Mouse (Mus musculus) hindbrain, embryonic 15.5 days (tissue): ENCODE measurements around the gene Krtap26-1. TPM values are rescaled to one million over a fixed set of nuclear protein-coding genes. Genes with fewer than 3 reads are reported as not detected.

Source experiments
- ATAC-seq: fragments of 200-750 bp; cut with Nextera tagmentation; 2 replicates; pipeline ENCODE4 v1.8.0; 2017; ENCODE audit warnings: low read depth, moderate number of reproducible peaks, moderate TSS enrichment; ENCODE audit not compliant: low FRiP score
- H3K27ac ChIP-seq: fragments of 300-500 bp; sonication (generic); replicated peaks from 2 replicates; pipeline ENCODE4 v1.5.1; 2015; ENCODE audit warnings: mild to moderate bottlenecking, inconsistent platforms
- H3K27me3 ChIP-seq: fragments of 300-500 bp; sonication (generic); 2 replicates; pipeline ENCODE4 v1.6.1; 2015; ENCODE audit warnings: control low read depth, inconsistent platforms
- H3K36me3 ChIP-seq: fragments of 300-500 bp; sonication (generic); 2 replicates; pipeline ENCODE4 v1.6.1; 2015; ENCODE audit warnings: control low read depth, inconsistent platforms
- H3K4me1 ChIP-seq: fragments of 300-500 bp; sonication (generic); replicated peaks from 2 replicates; pipeline ENCODE4 v1.6.1; 2015; ENCODE audit warnings: control low read depth, inconsistent platforms
- H3K4me2 ChIP-seq: fragments of 300-500 bp; sonication (generic); 2 replicates; pipeline ENCODE4 v1.6.1; 2015; ENCODE audit warnings: moderate library complexity, mild to moderate bottlenecking, inconsistent platforms
- H3K4me3 ChIP-seq: fragments of 300-500 bp; sonication (generic); 2 replicates; pipeline ENCODE4 v1.5.1; 2015; ENCODE audit warnings: mild to moderate bottlenecking, inconsistent platforms
- H3K9ac ChIP-seq: fragments of 300-500 bp; sonication (generic); 2 replicates; pipeline ENCODE4 v1.6.1; 2015; ENCODE audit warnings: inconsistent platforms
- H3K9me3 ChIP-seq: fragments of 300-500 bp; sonication (generic); 2 replicates; pipeline ENCODE4 v1.6.1; 2016; ENCODE audit warnings: control low read depth, inconsistent platforms
- WGBS: fragments of 180-500 bp; shearing (Covaris S2); methylation state at CpG from one replicate; pipeline ENCODE4 v1.1.7; 2015; 5-methylcytosine and 5-hydroxymethylcytosine counted together
- polyA plus RNA-seq: library from polyadenylated mRNA; unstranded; fragments of >200 nt; fragmentation: Nextera tagmentation; extraction: Ambion mirVana; gene quantifications from 2 replicates; pipeline ENCODE4 v1.2.1, GENCODE M21; 2015

The Krtap26-1 gene
- polyA plus RNA-seq, 1 experiment from 2014 or later, result not detected

GRCm38 (mm10) chr16:88612712-88613111, 34.9 kb downstream of the Krtap26-1 start:
- no peaks in the 10 kb centered on the region for H3K27me3 ChIP-seq
- H3K4me3 ChIP-seq, result no peak overlapping the region
- H3K4me2 ChIP-seq, result no peak overlapping the region
- H3K9ac ChIP-seq, result no peak overlapping the region
- no peaks in the 10 kb centered on the region for H3K4me1 ChIP-seq
- no peak overlapping the region for H3K27ac ChIP-seq
- H3K9me3 ChIP-seq, result no peaks in the 10 kb centered on the region
- ATAC-seq, result no peak
- WGBS, result 53% methylated on average over 4 of the region's 4 CpGs
- H3K36me3 ChIP-seq, result no peaks in the 10 kb centered on the region

DNA sequence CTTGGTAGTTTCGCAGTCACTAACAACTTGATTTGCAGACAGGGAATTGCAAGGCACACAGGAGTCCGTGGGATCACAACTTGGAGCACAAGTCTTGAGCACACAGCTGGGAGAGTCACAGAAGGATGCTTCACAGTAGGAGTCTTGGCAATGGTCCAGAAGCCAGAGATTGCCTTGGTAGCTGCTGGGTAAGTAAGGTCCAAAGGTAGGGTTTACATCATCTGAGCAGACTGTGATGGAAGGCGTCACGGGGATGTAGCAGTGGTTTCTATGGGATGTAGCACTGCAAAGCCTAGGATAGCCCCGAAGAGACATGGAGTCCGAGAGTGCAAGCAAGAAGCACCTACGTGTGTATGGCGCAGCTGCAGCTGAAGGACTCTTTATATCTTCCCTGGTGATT, 35.7 kb downstream of the Krtap26-1 start, which contains the start of gene Krtap24-1:
Krtap24-1 (minus strand) TSS at position 358 of the 400 bp plus-strand sequence.
- Histone ChIP-seq H3K36me3 (no peaks in the 10 kb centered on the region), H3K9me3 (no peaks in the 10 kb centered on the region), H3K27ac (no peak within 1 kb of the TSS), H3K4me3 (no peak within 1 kb of the TSS), H3K4me2 (no peak within 1 kb of the TSS), H3K4me1 (no peaks in the 10 kb centered on the region), H3K9ac (no peak within 1 kb of the TSS), H3K27me3 (no peaks in the 10 kb centered on the region)
- ATAC-seq, result no peak
- 90% methylated on average over 8 of the region's 8 CpGs for WGBS

DNA sequence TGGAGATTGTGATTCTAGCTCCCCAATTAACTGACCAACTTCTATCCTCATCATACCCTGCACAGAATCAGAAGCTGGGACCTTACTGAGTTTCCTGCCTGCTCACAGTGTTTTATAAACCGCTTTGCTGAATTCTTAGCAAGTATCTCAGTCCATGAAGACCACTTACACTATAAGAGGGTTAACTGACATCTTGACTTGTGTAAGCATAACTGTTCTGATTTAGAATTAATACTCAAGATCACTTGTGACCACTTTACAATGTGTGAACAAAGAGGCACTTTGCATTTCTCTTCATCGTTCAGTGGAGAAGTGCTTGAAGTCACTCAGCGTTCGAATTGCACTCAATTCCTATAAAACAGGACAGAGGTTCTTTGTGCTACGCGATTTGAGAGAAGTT, 43.0 kb downstream of the Krtap26-1 start:
- Histone ChIP-seq H3K9ac (no peak overlapping the region), H3K4me1 (no peaks in the 10 kb centered on the region), H3K36me3 (no peaks in the 10 kb centered on the region), H3K27me3 (no peaks in the 10 kb centered on the region), H3K4me3 (no peak overlapping the region), H3K9me3 (no peaks in the 10 kb centered on the region), H3K4me2 (no peak overlapping the region), H3K27ac (no peak overlapping the region)
- ATAC-seq, result no peak
- 87% methylated on average over 6 of the region's 6 CpGs for WGBS

- H3K4me1 ChIP-seq, result no peaks in the 10 kb centered on the region
- no peak for ATAC-seq
- WGBS, result 68% methylated on average over 1 of the region's 1 CpGs
These were observed 45.1 kb downstream of the Krtap26-1 start for GRCm38 (mm10) chr16:88602464-88602863.

GRCm38 (mm10) chr16:88600303-88600702, 47.3 kb downstream of the Krtap26-1 start:
- H3K27ac ChIP-seq, result no peak overlapping the region
- H3K4me2 ChIP-seq, result no peak overlapping the region
- no peaks in the 10 kb centered on the region for H3K4me1 ChIP-seq
- H3K9me3 ChIP-seq, result no peaks in the 10 kb centered on the region
- H3K27me3 ChIP-seq, result no peaks in the 10 kb centered on the region
- no peaks in the 10 kb centered on the region for H3K36me3 ChIP-seq
- WGBS, result 82% methylated on average over 8 of the region's 8 CpGs
- H3K4me3 ChIP-seq, result no peak overlapping the region
- ATAC-seq, result no peak
- no peak overlapping the region for H3K9ac ChIP-seq

More at GRCm38 (mm10) chr16:88602464-88602863, 45.1 kb downstream of the Krtap26-1 start:
- H3K9ac ChIP-seq, result no peak overlapping the region
- no peaks in the 10 kb centered on the region for H3K9me3 ChIP-seq
- no peak overlapping the region for H3K4me2 ChIP-seq
- H3K27me3 ChIP-seq, result no peaks in the 10 kb centered on the region
- H3K27ac ChIP-seq, result no peak overlapping the region
- no peaks in the 10 kb centered on the region for H3K36me3 ChIP-seq
- H3K4me3 ChIP-seq, result no peak overlapping the region

DNA sequence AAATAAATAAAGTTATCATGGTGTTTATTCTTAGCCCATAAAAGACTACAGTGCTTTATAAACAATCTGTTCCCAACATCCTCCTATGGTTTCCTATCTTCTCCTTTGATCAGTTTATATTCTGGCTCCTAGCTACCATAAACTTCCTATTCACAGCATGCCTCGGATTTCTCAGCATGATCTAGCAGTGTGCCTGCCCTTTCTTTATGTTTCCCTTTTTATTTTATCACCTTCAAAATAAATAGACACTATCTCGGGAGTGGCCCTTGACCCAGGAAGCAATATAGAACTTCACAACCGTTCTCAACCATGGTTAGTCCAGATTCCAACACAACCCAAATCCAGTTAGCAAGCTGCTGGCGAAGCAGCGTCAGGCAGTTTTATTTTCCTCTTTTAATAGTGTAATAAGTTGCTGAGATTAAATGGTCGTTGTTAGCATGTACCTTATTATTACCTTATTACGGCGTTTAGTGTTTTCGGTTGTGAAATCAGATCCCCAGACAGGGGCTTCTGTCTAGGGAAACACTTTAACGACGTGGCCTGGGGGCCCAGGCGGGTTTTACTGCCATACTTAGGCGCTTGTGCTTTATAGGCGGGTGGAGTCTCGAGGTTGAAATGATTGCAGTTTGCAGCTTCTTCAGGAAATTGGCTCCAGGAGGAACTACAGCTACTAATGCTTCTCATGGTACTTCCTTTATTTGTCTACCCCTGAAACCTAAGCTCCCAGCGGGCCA, 47.9 kb downstream of the Krtap26-1 start:
- Histone ChIP-seq H3K4me2 (no peak overlapping the region), H3K4me3 (no peak overlapping the region), H3K9me3 (no peaks in the 10 kb centered on the region), H3K9ac (no peak overlapping the region), H3K27me3 (no peaks in the 10 kb centered on the region), H3K27ac (no peak overlapping the region), H3K36me3 (no peaks in the 10 kb centered on the region), H3K4me1 (no peaks in the 10 kb centered on the region)
- 65% methylated on average over 16 of the region's 16 CpGs for WGBS
- no peak for ATAC-seq

Other genes with a start within 250 kb of the Krtap26-1 start
- not detected in 2 replicates for gene Cldn17, start 140.8 kb downstream of the Krtap26-1 start, polyA plus RNA-seq
- not detected in 2 replicates for gene Cldn8, start 84.6 kb downstream of the Krtap26-1 start, polyA plus RNA-seq
- not detected in 2 replicates for gene Krtap24-1, start 35.5 kb downstream of the Krtap26-1 start, polyA plus RNA-seq
- not detected in 2 replicates for gene 2310079G19Rik, start 20.1 kb downstream of the Krtap26-1 start, polyA plus RNA-seq
- gene Krtap27-1, start 23.9 kb upstream of the Krtap26-1 start, polyA plus RNA-seq, result not detected in 2 replicates
- gene 2310061N02Rik, start 60.2 kb upstream of the Krtap26-1 start, polyA plus RNA-seq, result not detected in 2 replicates
- gene Krtap13-1, start 81.1 kb upstream of the Krtap26-1 start, polyA plus RNA-seq, result not detected in 2 replicates
- gene Krtap13, start 103.8 kb upstream of the Krtap26-1 start, polyA plus RNA-seq, result not detected in 2 replicates
- not detected in 2 replicates for gene 2310034C09Rik, start 111.1 kb upstream of the Krtap26-1 start, polyA plus RNA-seq
- gene 2310057N15Rik, start 126.4 kb upstream of the Krtap26-1 start, polyA plus RNA-seq, result not detected in 2 replicates
- gene Gm5965, start 130.1 kb upstream of the Krtap26-1 start, polyA plus RNA-seq, result not detected in 2 replicates
- not detected in 2 replicates for gene Gm20741, start 164.4 kb upstream of the Krtap26-1 start, polyA plus RNA-seq
- not detected in 2 replicates for gene Krtap15, start 172.4 kb upstream of the Krtap26-1 start, polyA plus RNA-seq
- gene Krtap14, start 178.3 kb upstream of the Krtap26-1 start, polyA plus RNA-seq, result not detected in 2 replicates
- not detected in 2 replicates for gene Krtap19-1, start 221.6 kb upstream of the Krtap26-1 start, polyA plus RNA-seq
- gene Krtap19-2, start 226.5 kb upstream of the Krtap26-1 start, polyA plus RNA-seq, result not detected in 2 replicates
- not detected in 2 replicates for gene Krtap19-3, start 230.2 kb upstream of the Krtap26-1 start, polyA plus RNA-seq
- gene Krtap19-4, start 237.3 kb upstream of the Krtap26-1 start, polyA plus RNA-seq, result not detected in 2 replicates
- gene Krtap19-5, start 248.7 kb upstream of the Krtap26-1 start, polyA plus RNA-seq, result not detected in 2 replicates